Mouse (Mus musculus): Measurements from ENCODE around the gene Ccdc54. TPM values are rescaled to one million over a fixed set of nuclear protein-coding genes. Genes with fewer than 3 reads are reported as not detected.

Gene Ccdc54
- not detected in 2 replicates for polyA plus RNA-seq (2015; fragmentation: Nextera tagmentation; extraction: Ambion mirVana)

DNA sequence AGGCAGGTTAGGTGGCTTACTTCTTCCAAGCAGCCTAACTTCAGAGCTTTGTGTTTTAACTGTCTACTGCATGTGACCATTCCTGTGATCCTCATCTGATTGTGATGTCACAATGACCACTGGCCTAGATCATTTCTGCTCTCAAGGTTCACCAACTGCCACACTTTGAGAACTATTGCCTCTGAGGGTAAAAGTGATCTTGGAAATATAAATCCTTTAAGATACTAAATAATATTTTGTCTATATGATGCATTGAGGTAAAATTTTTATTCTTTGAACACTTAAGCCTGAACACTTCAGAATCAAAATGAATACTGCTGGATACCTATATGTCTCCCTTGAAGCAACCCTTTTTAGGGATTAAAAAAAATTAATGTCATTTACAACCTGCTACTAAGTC lies at the start of gene Ccdc54:
TSS of gene Ccdc54 (minus strand) at position 101 of the 400 bp plus-strand sequence.
- Histone ChIP-seq H3K9ac (ENCODE audit: low read length) (no peak within 1 kb of the TSS), H3K27ac (replicated peaks) (no peak within 1 kb of the TSS), H3K36me3 (ENCODE audit: control insufficient read depth, insufficient read depth, low read length) (no peaks in the 10 kb centered on the region), H3K27me3 (ENCODE audit: control insufficient read depth, insufficient read depth, low read length) (no peaks in the 10 kb centered on the region), H3K4me1 (replicated peaks; ENCODE audit: control insufficient read depth, insufficient read depth) (no peaks in the 10 kb centered on the region), H3K9me3 (ENCODE audit: control insufficient read depth, low read length) (no peaks in the 10 kb centered on the region), H3K4me3 (ENCODE audit: low read depth, low read length) (no peak within 1 kb of the TSS), H3K4me2 (replicated peaks; ENCODE audit: low read depth) (no peak within 1 kb of the TSS)
- DNase-seq (ENCODE audit: low spot score) = no peak
- no peak for TF ChIP-seq EP300 (optimal IDR thresholded peaks at IDR 0.05)
- TF ChIP-seq CTCF (IDR thresholded peaks at IDR 0.05; ENCODE audit: low read depth) = no peak
- no peak for ATAC-seq (ENCODE audit: low FRiP score, low TSS enrichment)

DNA sequence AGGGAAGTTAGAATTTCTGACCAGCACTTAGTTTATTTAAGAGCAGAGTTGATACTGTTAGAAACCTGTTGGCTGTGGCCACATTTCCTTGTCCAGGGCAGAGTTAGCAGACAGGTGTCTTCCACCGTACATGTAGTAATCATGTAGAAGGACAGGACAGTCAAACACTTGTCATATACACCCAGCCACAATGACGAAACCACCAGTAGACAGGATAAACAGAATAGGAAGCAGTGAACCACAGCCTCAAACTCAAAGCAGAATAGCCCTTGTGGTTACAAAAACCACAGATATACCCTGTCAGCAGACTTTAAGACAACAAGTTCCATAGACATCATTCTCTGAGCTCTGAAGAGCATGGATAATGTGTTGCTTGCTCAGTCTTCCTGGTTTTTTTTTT lies 41.6 kb upstream of the Ccdc54 start:
- DNase-seq (ENCODE audit: low spot score) (no peak), ATAC-seq (ENCODE audit: low FRiP score, low TSS enrichment) (no peak)
- Histone ChIP-seq H3K4me3 (ENCODE audit: low read depth, low read length) (no peak overlapping the region), H3K4me1 (replicated peaks; ENCODE audit: control insufficient read depth, insufficient read depth) (no peaks in the 10 kb centered on the region), H3K4me2 (replicated peaks; ENCODE audit: low read depth) (no peak overlapping the region), H3K36me3 (ENCODE audit: control insufficient read depth, insufficient read depth, low read length) (no peaks in the 10 kb centered on the region), H3K27ac (replicated peaks) (no peak overlapping the region), H3K27me3 (ENCODE audit: control insufficient read depth, insufficient read depth, low read length) (no peaks in the 10 kb centered on the region), H3K9ac (ENCODE audit: low read length) (no peak overlapping the region), H3K9me3 (ENCODE audit: control insufficient read depth, low read length) (no peaks in the 10 kb centered on the region)
- WGBS = 54% methylated on average over 2 of the region's 2 CpGs
- TF ChIP-seq EP300 (optimal IDR thresholded peaks at IDR 0.05) (no peak), CTCF (IDR thresholded peaks at IDR 0.05; ENCODE audit: low read depth) (no peak)

DNA sequence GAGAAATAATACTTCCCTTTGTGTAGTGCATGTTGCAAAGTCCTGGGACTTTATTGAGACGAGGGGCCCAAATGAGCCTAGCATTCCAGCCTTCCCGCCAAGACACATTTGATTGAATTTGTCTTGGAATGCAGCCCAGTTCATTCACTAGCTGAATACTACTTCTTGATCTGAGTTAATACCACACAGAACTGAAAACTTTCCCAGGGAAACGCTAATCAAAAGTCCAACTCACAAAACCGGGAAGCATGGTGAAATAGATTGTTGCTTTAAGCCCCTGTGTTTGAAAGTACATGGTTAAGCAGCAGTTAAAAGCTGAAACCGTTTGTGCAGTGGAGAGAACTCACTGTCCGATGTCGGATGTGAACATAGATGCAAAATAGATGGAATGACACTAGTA lies 24.6 kb upstream of the Ccdc54 start:
- H3K4me2 ChIP-seq (replicated peaks; ENCODE audit: low read depth) = no peak overlapping the region
- no peak overlapping the region for H3K9ac ChIP-seq (ENCODE audit: low read length)
- no peaks in the 10 kb centered on the region for H3K9me3 ChIP-seq (ENCODE audit: control insufficient read depth, low read length)
- H3K27me3 ChIP-seq (ENCODE audit: control insufficient read depth, insufficient read depth, low read length) = no peaks in the 10 kb centered on the region
- H3K4me1 ChIP-seq (replicated peaks; ENCODE audit: control insufficient read depth, insufficient read depth) = no peaks in the 10 kb centered on the region
- ATAC-seq (ENCODE audit: low FRiP score, low TSS enrichment) = no peak
- H3K27ac ChIP-seq (replicated peaks) = no peak overlapping the region
- WGBS = 34% methylated on average over 7 of the region's 7 CpGs
- no peak overlapping the region for H3K4me3 ChIP-seq (ENCODE audit: low read depth, low read length)
- no peak for DNase-seq (ENCODE audit: low spot score)
- no peaks in the 10 kb centered on the region for H3K36me3 ChIP-seq (ENCODE audit: control insufficient read depth, insufficient read depth, low read length)
- no peak for TF ChIP-seq EP300 (optimal IDR thresholded peaks at IDR 0.05)
- TF ChIP-seq CTCF (IDR thresholded peaks at IDR 0.05; ENCODE audit: low read depth) = no peak

- H3K4me1 ChIP-seq (replicated peaks; ENCODE audit: control insufficient read depth, insufficient read depth) = no peaks in the 10 kb centered on the region
- no peaks in the 10 kb centered on the region for H3K9me3 ChIP-seq (ENCODE audit: control insufficient read depth, low read length)
- no peak overlapping the region for H3K4me2 ChIP-seq (replicated peaks; ENCODE audit: low read depth)
- ATAC-seq (ENCODE audit: low FRiP score, low TSS enrichment) (no peak), DNase-seq (ENCODE audit: low spot score) (no peak)
- H3K9ac ChIP-seq (ENCODE audit: low read length) = no peak overlapping the region
- H3K27ac ChIP-seq (replicated peaks) = no peak overlapping the region
- no peaks in the 10 kb centered on the region for H3K27me3 ChIP-seq (ENCODE audit: control insufficient read depth, insufficient read depth, low read length)
- H3K4me3 ChIP-seq (ENCODE audit: low read depth, low read length) = no peak overlapping the region
- TF ChIP-seq CTCF (IDR thresholded peaks at IDR 0.05; ENCODE audit: low read depth) (no peak), EP300 (optimal IDR thresholded peaks at IDR 0.05) (no peak)
- 58% methylated on average over 4 of the region's 4 CpGs for WGBS
- no peaks in the 10 kb centered on the region for H3K36me3 ChIP-seq (ENCODE audit: control insufficient read depth, insufficient read depth, low read length)
These were observed 22.0 kb upstream of the Ccdc54 start for GRCm38 (mm10) chr16:50612944-50613343.

- H3K4me1 ChIP-seq (replicated peaks; ENCODE audit: control insufficient read depth, insufficient read depth) = no peaks in the 10 kb centered on the region
- WGBS = 69% methylated on average over 5 of the region's 5 CpGs
- no peak for DNase-seq (ENCODE audit: low spot score)
- H3K4me2 ChIP-seq (replicated peaks; ENCODE audit: low read depth) = no peak overlapping the region
- no peak overlapping the region for H3K9ac ChIP-seq (ENCODE audit: low read length)
- no peak overlapping the region for H3K27ac ChIP-seq (replicated peaks)
- no peaks in the 10 kb centered on the region for H3K36me3 ChIP-seq (ENCODE audit: control insufficient read depth, insufficient read depth, low read length)
- H3K4me3 ChIP-seq (ENCODE audit: low read depth, low read length) = no peak overlapping the region
- no peaks in the 10 kb centered on the region for H3K27me3 ChIP-seq (ENCODE audit: control insufficient read depth, insufficient read depth, low read length)
- ATAC-seq (ENCODE audit: low FRiP score, low TSS enrichment) = no peak
- no peak for TF ChIP-seq EP300 (optimal IDR thresholded peaks at IDR 0.05)
- TF ChIP-seq CTCF (IDR thresholded peaks at IDR 0.05; ENCODE audit: low read depth) = no peak
- no peaks in the 10 kb centered on the region for H3K9me3 ChIP-seq (ENCODE audit: control insufficient read depth, low read length)
These were observed 19.6 kb upstream of the Ccdc54 start for GRCm38 (mm10) chr16:50610580-50610979.

- 47% methylated on average over 15 of the region's 15 CpGs for WGBS
- Histone ChIP-seq H3K36me3 (ENCODE audit: control insufficient read depth, insufficient read depth, low read length) (no peaks in the 10 kb centered on the region), H3K9me3 (ENCODE audit: control insufficient read depth, low read length) (no peaks in the 10 kb centered on the region), H3K9ac (ENCODE audit: low read length) (no peak overlapping the region), H3K27me3 (ENCODE audit: control insufficient read depth, insufficient read depth, low read length) (no peaks in the 10 kb centered on the region), H3K4me1 (replicated peaks; ENCODE audit: control insufficient read depth, insufficient read depth) (no peaks in the 10 kb centered on the region), H3K27ac (replicated peaks) (no peak overlapping the region), H3K4me3 (ENCODE audit: low read depth, low read length) (no peak overlapping the region), H3K4me2 (replicated peaks; ENCODE audit: low read depth) (no peak overlapping the region)
- DNase-seq (ENCODE audit: low spot score) (no peak), ATAC-seq (ENCODE audit: low FRiP score, low TSS enrichment) (no peak)
- TF ChIP-seq CTCF (IDR thresholded peaks at IDR 0.05; ENCODE audit: low read depth) = no peak
- TF ChIP-seq EP300 (optimal IDR thresholded peaks at IDR 0.05) = no peak
These were observed 17.0 kb upstream of the Ccdc54 start for GRCm38 (mm10) chr16:50607776-50608562.

Data from stomach, postnatal 0 days (tissue).